Mouse (Mus musculus): ENCODE data around the gene Nsrp1. TPM values are rescaled to one million over a fixed set of nuclear protein-coding genes. Genes with fewer than 3 reads are reported as not detected.
"Not testable (repeated sequence)": the region's sequence is repeated elsewhere in the genome, so short reads cannot be mapped to it uniquely, and the experiment has no call there.

The Nsrp1 gene
- polyA plus RNA-seq (2012; rRNA removed): 0.65 and 0.77 TPM in 2 replicates

GRCm38 (mm10) chr11:77078273-77079134 is at the start of gene Nsrp1:
Gene Nsrp1 (minus strand): TSS chr11:77078435.
- peak within 1 kb of the TSS; percentile 91 for H3K4me3 ChIP-seq (ENCODE audit: extremely low read depth, insufficient read depth, insufficient read length)
- peak within 1 kb of the TSS; percentile 76 for H3K27ac ChIP-seq (ENCODE audit: insufficient read depth, low read length)
- no peaks in the 10 kb centered on the region for H3K27me3 ChIP-seq (ENCODE audit: control insufficient read depth, insufficient read depth, low read length)
- H3K4me1 ChIP-seq (ENCODE audit: control insufficient read depth, insufficient read depth, insufficient read length): no peaks in the 10 kb centered on the region
- TF ChIP-seq POLR2A (IDR thresholded peaks at IDR 0.05; ENCODE audit: low read depth, low read length) (peak; percentile 96), CTCF (IDR thresholded peaks at IDR 0.05; ENCODE audit: extremely low read depth, insufficient read depth, insufficient read length, insufficient replicate concordance) (no peak)
- H3K36me3 ChIP-seq (ENCODE audit: control insufficient read depth, insufficient read depth, low read length): peaks cover 6% of the 10 kb centered on the region
- DNase-seq (ENCODE audit: low read depth in 1 of 2, low spot score in 2 of 2): peak; percentile 85 to 91
- WGBS: 4% methylated on average over 48 of the region's 48 CpGs

GRCm38 (mm10) chr11:77111141-77111540 is 32.9 kb upstream of the Nsrp1 start:
- Histone ChIP-seq H3K4me1 (ENCODE audit: control insufficient read depth, insufficient read depth, insufficient read length) (no peaks in the 10 kb centered on the region), H3K27ac (ENCODE audit: insufficient read depth, low read length) (no peak overlapping the region), H3K27me3 (ENCODE audit: control insufficient read depth, insufficient read depth, low read length) (no peaks in the 10 kb centered on the region), H3K36me3 (ENCODE audit: control insufficient read depth, insufficient read depth, low read length) (no peaks in the 10 kb centered on the region), H3K4me3 (ENCODE audit: extremely low read depth, insufficient read depth, insufficient read length) (no peak overlapping the region)
- WGBS: 53% methylated on average over 6 of the region's 6 CpGs
- no peak for TF ChIP-seq POLR2A (IDR thresholded peaks at IDR 0.05; ENCODE audit: low read depth, low read length)
- TF ChIP-seq CTCF (IDR thresholded peaks at IDR 0.05; ENCODE audit: extremely low read depth, insufficient read depth, insufficient read length, insufficient replicate concordance): no peak
- DNase-seq (ENCODE audit: low read depth in 1 of 2, low spot score in 2 of 2): no peak

- no peak for TF ChIP-seq CTCF (IDR thresholded peaks at IDR 0.05; ENCODE audit: extremely low read depth, insufficient read depth, insufficient read length, insufficient replicate concordance)
- TF ChIP-seq POLR2A (IDR thresholded peaks at IDR 0.05; ENCODE audit: low read depth, low read length): no peak
- 93% methylated on average over 6 of the region's 6 CpGs for WGBS
Observed at GRCm38 (mm10) chr11:77108442-77108841, 30.2 kb upstream of the Nsrp1 start.

GRCm38 (mm10) chr11:77107872-77108271 is 29.6 kb upstream of the Nsrp1 start:
- WGBS: 89% methylated on average over 12 of the region's 12 CpGs
- not testable (repeated sequence) for H3K4me3 ChIP-seq (ENCODE audit: extremely low read depth, insufficient read depth, insufficient read length); DNase-seq (ENCODE audit: low read depth in 1 of 2, low spot score in 2 of 2)

More at GRCm38 (mm10) chr11:77108442-77108841, 30.2 kb upstream of the Nsrp1 start:
- no peaks in the 10 kb centered on the region for H3K36me3 ChIP-seq (ENCODE audit: control insufficient read depth, insufficient read depth, low read length)
- no peaks in the 10 kb centered on the region for H3K27me3 ChIP-seq (ENCODE audit: control insufficient read depth, insufficient read depth, low read length)
- no peaks in the 10 kb centered on the region for H3K4me1 ChIP-seq (ENCODE audit: control insufficient read depth, insufficient read depth, insufficient read length)
- H3K27ac ChIP-seq (ENCODE audit: insufficient read depth, low read length): no peak overlapping the region
- H3K4me3 ChIP-seq (ENCODE audit: extremely low read depth, insufficient read depth, insufficient read length): no peak overlapping the region
- DNase-seq (ENCODE audit: low read depth in 1 of 2, low spot score in 2 of 2): no peak

GRCm38 (mm10) chr11:77106961-77107360 is 28.7 kb upstream of the Nsrp1 start:
- DNase-seq (ENCODE audit: low read depth in 1 of 2, low spot score in 2 of 2): no peak
- Histone ChIP-seq H3K36me3 (ENCODE audit: control insufficient read depth, insufficient read depth, low read length) (no peaks in the 10 kb centered on the region), H3K27ac (ENCODE audit: insufficient read depth, low read length) (no peak overlapping the region), H3K4me1 (ENCODE audit: control insufficient read depth, insufficient read depth, insufficient read length) (no peaks in the 10 kb centered on the region), H3K4me3 (ENCODE audit: extremely low read depth, insufficient read depth, insufficient read length) (no peak overlapping the region), H3K27me3 (ENCODE audit: control insufficient read depth, insufficient read depth, low read length) (no peaks in the 10 kb centered on the region)
- WGBS: 93% methylated on average over 6 of the region's 6 CpGs
- TF ChIP-seq CTCF (IDR thresholded peaks at IDR 0.05; ENCODE audit: extremely low read depth, insufficient read depth, insufficient read length, insufficient replicate concordance) (no peak), POLR2A (IDR thresholded peaks at IDR 0.05; ENCODE audit: low read depth, low read length) (no peak)

More at GRCm38 (mm10) chr11:77107872-77108271, 29.6 kb upstream of the Nsrp1 start:
- not testable (repeated sequence) for H3K27ac ChIP-seq (ENCODE audit: insufficient read depth, low read length); H3K36me3 ChIP-seq (ENCODE audit: control insufficient read depth, insufficient read depth, low read length); H3K4me1 ChIP-seq (ENCODE audit: control insufficient read depth, insufficient read depth, insufficient read length); H3K27me3 ChIP-seq (ENCODE audit: control insufficient read depth, insufficient read depth, low read length)

GRCm38 (mm10) chr11:77100137-77100937 is 22.1 kb upstream of the Nsrp1 start:
- Histone ChIP-seq H3K27me3 (ENCODE audit: control insufficient read depth, insufficient read depth, low read length) (no peaks in the 10 kb centered on the region), H3K4me3 (ENCODE audit: extremely low read depth, insufficient read depth, insufficient read length) (no peak overlapping the region), H3K36me3 (ENCODE audit: control insufficient read depth, insufficient read depth, low read length) (no peaks in the 10 kb centered on the region), H3K4me1 (ENCODE audit: control insufficient read depth, insufficient read depth, insufficient read length) (no peaks in the 10 kb centered on the region), H3K27ac (ENCODE audit: insufficient read depth, low read length) (no peak overlapping the region)
- DNase-seq (ENCODE audit: low read depth in 1 of 2, low spot score in 2 of 2): peak; percentile 55 to 69
- WGBS: 11% methylated on average over 10 of the region's 10 CpGs
- TF ChIP-seq CTCF (IDR thresholded peaks at IDR 0.05; ENCODE audit: extremely low read depth, insufficient read depth, insufficient read length, insufficient replicate concordance): peak; percentile 83; the same call in 1 of the 2 replicates
- TF ChIP-seq POLR2A (IDR thresholded peaks at IDR 0.05; ENCODE audit: low read depth, low read length): no peak
